Mouse (Mus musculus) limb, embryonic 12.5 days (tissue): ENCODE data around the gene Trim11. TPM values are rescaled to one million over a fixed set of nuclear protein-coding genes. Genes with fewer than 3 reads are reported as not detected.
A peak's percentile ranks its signal among the peaks of the same experiment; 100 is the strongest.

Experiments
- ATAC-seq: fragments of 200-750 bp; cut with Nextera tagmentation; 2 replicates; pipeline ENCODE4 v1.8.0; 2017; ENCODE audit warnings: low read depth, moderate TSS enrichment; ENCODE audit not compliant: insufficient number of reproducible peaks, insufficient read depth, low FRiP score, low TSS enrichment
- H3K27ac ChIP-seq: fragments of 300-500 bp; sonication (generic); 2 replicates; pipeline ENCODE4 v1.5.1; 2016; ENCODE audit warnings: mild to moderate bottlenecking, moderate library complexity
- H3K27me3 ChIP-seq: fragments of 300-500 bp; sonication (generic); 2 replicates; pipeline ENCODE4 v1.6.1; 2016; ENCODE audit warnings: mild to moderate bottlenecking, moderate library complexity
- H3K36me3 ChIP-seq: fragments of 300-500 bp; sonication (generic); 2 replicates; pipeline ENCODE4 v1.6.1; 2016; ENCODE audit warnings: mild to moderate bottlenecking, moderate library complexity
- H3K4me1 ChIP-seq: fragments of 300-500 bp; sonication (generic); replicated peaks from 2 replicates; pipeline ENCODE4 v1.6.1; 2016
- H3K4me2 ChIP-seq: fragments of 300-500 bp; sonication (generic); 2 replicates; pipeline ENCODE4 v1.6.1; 2016; ENCODE audit warnings: mild to moderate bottlenecking, moderate library complexity
- H3K4me3 ChIP-seq: fragments of 300-500 bp; sonication (generic); replicated peaks from 2 replicates; pipeline ENCODE4 v1.5.1; 2016; ENCODE audit warnings: mild to moderate bottlenecking
- H3K9ac ChIP-seq: fragments of 300-500 bp; sonication (generic); replicated peaks from 2 replicates; pipeline ENCODE4 v1.6.1; 2016; ENCODE audit warnings: mild to moderate bottlenecking, moderate library complexity
- H3K9me3 ChIP-seq: fragments of 300-500 bp; sonication (generic); 2 replicates; pipeline ENCODE4 v1.6.1; 2016; ENCODE audit warnings: mild to moderate bottlenecking, moderate library complexity
- WGBS: fragments of 180-500 bp; shearing (Covaris S2); methylation state at CpG from one replicate; pipeline ENCODE4 v1.1.7; 2016; 5-methylcytosine and 5-hydroxymethylcytosine counted together
- polyA plus RNA-seq: library from polyadenylated mRNA; unstranded; fragments of >200 nt; fragmentation: Nextera tagmentation; extraction: Ambion mirVana; gene quantifications from 2 replicates; pipeline ENCODE4 v1.2.1, GENCODE M21; 2016

The Trim11 gene
- polyA plus RNA-seq, 1 experiment from 2014 or later = 22.4 TPM

DNA sequence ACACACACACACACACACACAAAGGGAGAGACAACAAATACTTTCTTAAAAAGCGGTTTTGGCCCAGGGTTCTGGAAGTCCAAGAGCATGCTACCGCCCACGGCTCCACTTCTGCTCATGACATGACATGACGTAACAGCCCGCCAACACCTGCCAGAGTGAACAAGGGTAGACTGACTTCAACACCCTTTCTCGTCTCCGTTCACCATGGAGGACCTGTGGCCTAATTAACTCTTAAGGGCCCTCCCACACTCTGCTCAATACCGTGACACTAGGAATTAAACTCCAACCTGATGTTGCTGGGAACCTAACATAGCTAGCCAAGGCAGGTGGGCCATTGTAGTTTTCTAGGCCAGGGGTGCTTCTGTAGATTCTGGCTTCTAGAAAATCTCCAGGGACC lies 8.9 kb upstream of the Trim11 start:
- H3K4me2 ChIP-seq = no peak overlapping the region
- no peak overlapping the region for H3K4me3 ChIP-seq
- WGBS = 85% methylated on average over 8 of the region's 8 CpGs
- no peak overlapping the region for H3K9ac ChIP-seq
- H3K9me3 ChIP-seq = no peaks in the 10 kb centered on the region
- H3K4me1 ChIP-seq = no peaks in the 10 kb centered on the region
- H3K36me3 ChIP-seq = peaks cover 46% of the 10 kb centered on the region
- peaks cover 4% of the 10 kb centered on the region; the same call in 1 of the 2 replicates for H3K27me3 ChIP-seq
- H3K27ac ChIP-seq = no peak overlapping the region
- no peak for ATAC-seq

DNA sequence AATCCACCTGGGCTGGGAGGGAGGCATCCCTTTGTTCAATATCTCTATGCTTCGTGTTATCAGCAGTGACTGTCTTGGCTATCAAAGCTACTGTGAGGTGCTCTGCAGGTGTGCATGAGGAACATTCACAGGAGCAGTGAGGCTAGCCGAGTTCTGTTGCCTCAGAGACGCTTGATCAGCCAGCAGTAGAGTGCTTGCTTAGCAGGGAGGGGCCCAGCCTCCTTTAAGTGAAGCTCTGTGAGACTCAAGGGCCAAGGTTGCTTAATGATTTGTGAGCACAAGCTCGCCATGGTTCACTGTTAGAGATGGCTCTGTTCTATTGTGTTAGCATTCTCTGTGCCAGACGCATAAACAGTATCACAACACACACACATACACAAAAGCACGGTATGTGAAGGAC lies 8.2 kb upstream of the Trim11 start:
- H3K9ac ChIP-seq = no peak overlapping the region
- no peaks in the 10 kb centered on the region for H3K4me1 ChIP-seq
- ATAC-seq = no peak
- no peak overlapping the region for H3K4me3 ChIP-seq
- H3K36me3 ChIP-seq = peaks cover 52% of the 10 kb centered on the region
- WGBS = 79% methylated on average over 6 of the region's 6 CpGs
- H3K4me2 ChIP-seq = no peak overlapping the region
- H3K27me3 ChIP-seq = no peaks in the 10 kb centered on the region
- H3K9me3 ChIP-seq = no peaks in the 10 kb centered on the region
- H3K27ac ChIP-seq = no peak overlapping the region

DNA sequence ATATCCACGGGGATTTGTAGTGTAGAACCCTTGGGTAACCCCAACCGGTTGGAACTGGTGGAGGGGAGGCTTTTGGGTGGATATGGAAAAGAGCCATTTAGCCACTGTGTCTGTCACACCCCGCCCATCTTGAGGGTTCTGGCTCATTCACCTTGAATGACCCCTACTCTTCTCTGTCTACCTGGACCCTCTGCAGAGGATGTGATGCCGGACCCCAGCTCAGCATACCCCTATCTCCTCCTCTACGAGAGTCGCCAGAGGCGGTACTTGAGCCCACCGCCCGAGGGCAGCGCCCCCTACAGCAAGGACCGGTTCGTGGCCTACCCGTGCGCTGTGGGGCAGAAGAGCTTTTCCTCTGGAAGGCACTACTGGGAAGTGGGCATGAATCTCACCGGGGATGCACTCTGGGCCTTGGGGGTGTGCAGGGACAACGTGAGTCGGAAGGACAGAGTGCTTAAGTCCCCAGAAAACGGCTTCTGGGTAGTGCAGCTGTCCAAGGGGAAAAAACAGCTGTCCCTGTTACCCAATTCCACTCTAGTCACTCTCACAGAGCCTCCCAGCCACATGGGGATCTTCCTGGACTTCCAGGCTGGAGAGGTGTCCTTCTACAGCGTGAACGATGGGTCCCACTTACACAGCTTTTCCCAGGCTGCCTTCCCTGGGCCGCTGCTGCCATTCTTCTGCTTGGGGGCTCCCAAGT lies 6.9 kb upstream of the Trim11 start:
- no peak; the same call in 1 of the 2 replicates for ATAC-seq
- H3K27me3 ChIP-seq = no peaks in the 10 kb centered on the region
- H3K9ac ChIP-seq = no peak overlapping the region
- H3K36me3 ChIP-seq = peaks cover 54% of the 10 kb centered on the region
- WGBS = 88% methylated on average over 21 of the region's 21 CpGs
- no peak overlapping the region for H3K27ac ChIP-seq
- H3K9me3 ChIP-seq = no peaks in the 10 kb centered on the region
- no peak overlapping the region for H3K4me3 ChIP-seq
- H3K4me1 ChIP-seq = no peaks in the 10 kb centered on the region
- no peak overlapping the region for H3K4me2 ChIP-seq

DNA sequence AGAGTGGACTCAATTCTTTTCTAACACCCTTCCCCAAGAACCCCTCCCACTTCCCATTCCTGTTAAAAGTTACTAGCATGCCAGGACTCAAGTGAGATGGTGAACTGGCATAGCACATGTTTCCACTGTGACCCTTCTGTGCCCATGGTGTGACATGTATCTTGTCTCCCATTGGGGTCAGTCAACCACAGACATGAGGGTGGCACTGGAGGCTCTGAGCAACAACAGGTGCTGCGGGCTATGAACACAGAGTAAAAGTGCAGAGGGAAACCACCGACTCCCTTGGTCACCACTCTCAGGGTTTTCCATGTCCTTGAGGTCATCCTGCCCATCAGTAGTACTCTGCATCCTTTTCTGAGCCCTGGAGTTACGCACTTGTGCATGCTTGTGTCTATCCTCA lies 6.1 kb upstream of the Trim11 start:
- no peak for ATAC-seq
- H3K27ac ChIP-seq = no peak overlapping the region
- no peak overlapping the region for H3K4me3 ChIP-seq
- H3K9me3 ChIP-seq = no peaks in the 10 kb centered on the region
- peaks cover 54% of the 10 kb centered on the region for H3K36me3 ChIP-seq
- H3K4me2 ChIP-seq = no peak overlapping the region
- H3K4me1 ChIP-seq = 0 out of 2 replicates have a peak, but pooled peaks cover under 1% of the 10 kb centered on the region
- H3K9ac ChIP-seq = no peak overlapping the region
- no peaks in the 10 kb centered on the region for H3K27me3 ChIP-seq
- 91% methylated on average over 3 of the region's 3 CpGs for WGBS

DNA sequence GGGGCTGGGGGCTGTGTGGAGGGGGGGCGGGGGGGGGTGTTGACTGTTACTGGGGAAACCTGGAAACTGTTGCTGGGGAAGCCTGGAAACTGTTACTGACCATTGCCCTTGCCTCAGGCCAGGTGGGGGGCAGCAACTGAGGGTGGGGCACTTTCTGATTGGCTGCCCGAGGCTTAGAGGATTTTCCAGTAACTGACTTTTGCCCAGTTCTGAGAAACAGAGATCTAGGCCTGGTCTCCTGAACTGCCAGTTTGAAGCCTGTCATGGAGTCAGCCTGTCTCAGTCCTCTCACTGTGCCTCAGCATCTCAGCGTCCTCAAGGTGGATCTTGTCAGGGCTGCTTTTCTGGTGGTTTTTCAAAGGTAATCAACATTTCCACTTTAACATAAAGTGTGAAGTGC lies 3.5 kb upstream of the Trim11 start:
- Histone ChIP-seq H3K4me3 (no peak overlapping the region), H3K4me1 (peaks cover 13% of the 10 kb centered on the region), H3K9ac (no peak overlapping the region), H3K9me3 (no peaks in the 10 kb centered on the region), H3K36me3 (peaks cover 39% of the 10 kb centered on the region), H3K27ac (no peak overlapping the region), H3K27me3 (no peaks in the 10 kb centered on the region), H3K4me2 (no peak overlapping the region)
- 81% methylated on average over 3 of the region's 3 CpGs for WGBS
- no peak for ATAC-seq

DNA sequence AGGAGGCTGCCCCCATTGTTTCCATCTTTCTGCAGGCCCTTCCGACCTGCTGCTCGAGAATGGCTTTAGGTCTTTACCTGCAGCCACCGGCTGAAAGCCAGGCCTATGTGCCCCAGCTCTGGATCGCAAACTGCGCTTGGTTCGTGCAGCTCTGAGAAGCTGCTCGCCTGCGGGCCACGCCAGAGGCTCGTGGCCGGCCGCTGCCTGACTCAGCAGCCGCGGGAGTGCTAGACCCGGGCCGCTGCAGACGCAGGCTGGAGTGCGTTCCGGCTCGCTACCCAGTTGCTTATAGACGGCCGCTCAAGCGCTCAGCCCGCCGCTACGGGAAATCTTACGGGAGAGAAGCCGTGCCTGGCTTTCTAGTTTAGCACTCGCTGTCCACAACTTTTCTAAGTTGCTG lies 743 bp upstream of the Trim11 start:
- no peaks in the 10 kb centered on the region for H3K9me3 ChIP-seq
- H3K27me3 ChIP-seq = no peaks in the 10 kb centered on the region
- peak overlapping the region; percentile 72 for H3K27ac ChIP-seq
- H3K9ac ChIP-seq = peak overlapping the region; percentile 93
- H3K4me2 ChIP-seq = peak overlapping the region; percentile 95
- peak overlapping the region; percentile 95 for H3K4me3 ChIP-seq
- under 1% methylated on average over 29 of the region's 29 CpGs for WGBS
- peaks cover 35% of the 10 kb centered on the region for H3K4me1 ChIP-seq
- ATAC-seq = no peak
- peaks cover 18% of the 10 kb centered on the region for H3K36me3 ChIP-seq

DNA sequence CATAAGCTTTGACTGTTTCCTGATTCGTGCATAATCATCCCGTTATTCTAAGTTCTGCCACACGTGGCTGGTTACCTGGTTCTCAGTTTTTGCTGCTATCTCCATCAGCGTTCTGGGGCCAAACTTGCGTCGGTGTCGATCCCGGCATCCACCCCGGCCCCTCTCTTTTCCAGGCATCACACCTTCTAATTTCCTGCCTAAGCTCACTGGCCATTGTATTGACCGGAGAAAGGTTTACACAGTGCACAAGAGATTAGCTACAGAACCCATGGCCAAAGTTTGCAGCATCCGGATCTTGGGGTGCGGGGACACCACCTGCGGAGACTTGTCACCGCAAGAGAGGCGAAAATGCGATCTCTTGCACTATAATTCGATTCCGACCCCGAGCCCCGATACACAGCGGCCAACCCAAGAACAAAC lies 276 bp upstream of the Trim11 start:
- H3K4me3 ChIP-seq = peak overlapping the region; percentile 95
- H3K27ac ChIP-seq = peak overlapping the region; percentile 72
- no peaks in the 10 kb centered on the region for H3K27me3 ChIP-seq
- H3K4me1 ChIP-seq = peaks cover 35% of the 10 kb centered on the region
- H3K4me2 ChIP-seq = peak overlapping the region; percentile 95
- peaks cover 18% of the 10 kb centered on the region for H3K36me3 ChIP-seq
- WGBS = under 1% methylated on average over 21 of the region's 21 CpGs
- H3K9me3 ChIP-seq = no peaks in the 10 kb centered on the region
- H3K9ac ChIP-seq = peak overlapping the region; percentile 93
- ATAC-seq = no peak

DNA sequence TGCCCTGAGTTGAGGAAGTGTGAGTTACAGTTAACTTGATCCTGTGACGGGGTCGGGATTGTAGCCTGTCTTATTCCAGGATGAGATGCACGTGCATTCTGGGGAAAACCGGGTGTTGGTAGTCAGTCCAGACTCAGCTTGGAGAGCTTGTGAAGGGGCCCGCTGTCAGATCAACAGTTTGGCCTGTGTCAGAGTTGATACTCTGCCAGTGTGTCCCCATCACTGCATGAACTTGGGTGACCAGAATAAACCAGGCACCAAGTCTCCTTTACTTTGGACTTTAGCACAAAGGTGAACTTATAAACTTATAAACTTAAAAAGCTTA lies 775 bp downstream of the Trim11 start:
- WGBS = 4% methylated on average over 5 of the region's 5 CpGs

DNA sequence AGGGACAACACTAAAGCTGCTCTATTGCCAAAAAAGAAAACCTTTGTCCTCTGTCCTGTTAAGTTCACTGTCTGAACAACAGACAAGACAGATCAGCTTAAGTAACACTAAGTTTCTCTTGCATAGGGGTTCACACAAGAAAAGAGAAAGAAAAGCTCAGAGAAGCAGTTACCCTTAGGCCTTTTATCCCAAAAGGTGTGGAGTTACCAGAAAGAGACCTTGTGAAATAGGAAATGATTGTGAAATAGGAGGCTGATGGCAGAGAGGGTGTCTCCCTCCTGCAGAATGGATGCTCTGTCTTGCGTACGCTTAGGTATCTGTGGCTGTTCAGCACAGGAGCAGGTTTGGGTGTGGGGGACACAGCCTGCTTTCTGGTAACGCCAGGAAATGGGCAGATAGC lies 1.3 kb downstream of the Trim11 start:
- Histone ChIP-seq H3K27ac (no peak overlapping the region), H3K4me1 (peaks cover 35% of the 10 kb centered on the region), H3K4me2 (peak overlapping the region; percentile 95), H3K9ac (peak overlapping the region; percentile 93; the same call in 1 of the 2 replicates), H3K4me3 (peak overlapping the region; percentile 95), H3K36me3 (peaks cover 28% of the 10 kb centered on the region), H3K27me3 (no peaks in the 10 kb centered on the region), H3K9me3 (no peaks in the 10 kb centered on the region)
- no peak for ATAC-seq
- WGBS = 81% methylated on average over 3 of the region's 3 CpGs

More for the DNA sequence above, 775 bp downstream of the Trim11 start:
- no peaks in the 10 kb centered on the region for H3K9me3 ChIP-seq
- H3K27me3 ChIP-seq = no peaks in the 10 kb centered on the region
- peak overlapping the region; percentile 95 for H3K4me3 ChIP-seq
- peak overlapping the region; percentile 95 for H3K4me2 ChIP-seq
- H3K27ac ChIP-seq = 0 out of 2 replicates have a peak overlapping the region, but pooled peaks have one; percentile 72
- no peak for ATAC-seq
- peaks cover 24% of the 10 kb centered on the region for H3K36me3 ChIP-seq
- peak overlapping the region; percentile 93 for H3K9ac ChIP-seq
- peaks cover 35% of the 10 kb centered on the region for H3K4me1 ChIP-seq

DNA sequence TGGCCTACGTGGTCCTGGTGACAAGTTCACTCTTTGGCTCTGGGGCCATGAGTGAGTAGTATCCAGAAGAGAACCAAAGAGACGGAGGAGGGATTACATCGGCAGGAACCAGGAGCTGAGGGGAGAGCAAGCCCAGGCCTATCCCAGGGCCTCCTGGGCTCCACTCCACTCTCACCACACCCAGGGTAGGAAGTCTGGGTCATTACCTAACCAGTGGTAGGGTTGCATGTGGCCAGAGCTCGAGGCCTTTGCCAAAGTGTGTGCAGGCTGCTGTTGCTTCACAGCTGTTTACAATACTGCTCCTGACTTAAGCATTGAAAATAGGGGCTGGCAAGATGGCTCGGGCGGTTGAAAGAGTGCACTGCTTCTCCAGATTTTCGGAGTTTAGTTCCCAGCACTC lies 1.8 kb downstream of the Trim11 start:
- no peak overlapping the region for H3K27ac ChIP-seq
- peak overlapping the region; percentile 95 for H3K4me3 ChIP-seq
- no peaks in the 10 kb centered on the region for H3K9me3 ChIP-seq
- peak overlapping the region; percentile 95 for H3K4me2 ChIP-seq
- 74% methylated on average over 7 of the region's 7 CpGs for WGBS
- H3K36me3 ChIP-seq = peaks cover 28% of the 10 kb centered on the region
- H3K27me3 ChIP-seq = no peaks in the 10 kb centered on the region
- H3K9ac ChIP-seq = peak overlapping the region; percentile 93; the same call in 1 of the 2 replicates
- peaks cover 35% of the 10 kb centered on the region for H3K4me1 ChIP-seq
- no peak for ATAC-seq

DNA sequence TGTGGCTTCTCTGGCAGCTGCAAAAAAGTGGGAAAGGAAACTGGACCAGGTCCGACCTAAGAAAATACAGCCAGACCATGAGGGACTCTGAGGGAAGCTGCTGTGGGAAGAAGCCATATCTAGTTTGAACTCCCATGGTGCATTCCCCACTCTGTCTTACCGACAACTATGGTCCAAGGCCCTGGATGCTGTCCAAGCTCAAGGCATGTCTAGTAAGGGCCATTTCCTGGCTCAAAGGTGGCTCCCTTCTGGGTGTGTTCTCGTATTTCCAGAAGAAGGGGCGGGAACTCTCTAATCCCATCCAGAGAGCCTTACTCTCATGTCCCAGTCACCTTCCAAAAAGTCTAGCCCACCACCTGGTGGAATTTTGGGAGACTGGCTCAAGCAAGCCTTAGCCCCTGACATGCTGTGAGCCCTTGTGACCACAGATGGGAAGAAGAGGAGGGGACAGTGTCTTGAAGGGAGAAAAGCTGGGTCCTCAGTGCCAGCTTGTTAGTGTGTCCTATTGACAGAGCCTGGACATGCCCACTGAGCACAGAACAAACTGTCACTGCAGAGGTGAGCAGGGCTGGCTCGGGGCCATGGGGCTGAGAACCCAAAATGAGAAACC lies 2.6 kb downstream of the Trim11 start:
- ATAC-seq = no peak
- no peak overlapping the region for H3K9ac ChIP-seq

More for the DNA sequence above, 2.6 kb downstream of the Trim11 start:
- WGBS = 66% methylated on average over 5 of the region's 5 CpGs
- Histone ChIP-seq H3K27me3 (no peaks in the 10 kb centered on the region), H3K4me3 (no peak overlapping the region), H3K4me2 (peak overlapping the region; percentile 95; the same call in 1 of the 2 replicates), H3K9me3 (no peaks in the 10 kb centered on the region), H3K4me1 (peaks cover 35% of the 10 kb centered on the region), H3K27ac (no peak overlapping the region), H3K36me3 (peaks cover 34% of the 10 kb centered on the region)
